Mouse (Mus musculus): ENCODE results near the gene Sympk.

DNA sequence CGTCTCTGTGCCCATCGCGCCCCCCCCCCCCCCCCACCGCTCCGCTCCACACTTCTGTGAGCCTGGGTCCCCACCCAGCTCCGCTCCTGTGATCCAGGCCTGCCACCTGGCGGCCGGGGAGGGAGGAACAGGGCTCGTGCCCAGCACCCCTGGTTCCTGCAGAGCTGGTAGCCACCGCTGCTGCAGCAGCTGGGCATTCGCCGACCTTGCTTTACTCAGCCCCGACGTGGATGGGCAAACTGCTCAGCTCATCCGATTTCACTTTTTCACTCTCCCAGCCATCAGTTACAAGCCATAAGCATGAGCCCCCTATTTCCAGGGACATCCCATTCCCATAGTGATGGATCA is 69.0 kb downstream of the Sympk start:
- TF ChIP-seq CTCF (conservative IDR thresholded peaks at IDR 0.05 in 1 of 2, IDR thresholded peaks at IDR 0.05 in 1 of 2; ENCODE audit: low read depth in 2 of 2, low read length in 2 of 2) (peak in 1 of 2 experiments; percentile 96; a peak in 2 of 4 replicates), NRF1 (IDR thresholded peaks at IDR 0.05; ENCODE audit: low read depth, low read length) (no peak), CHD2 (IDR thresholded peaks at IDR 0.05; ENCODE audit: low read length) (no peak), MAZ (IDR thresholded peaks at IDR 0.05; ENCODE audit: low read depth, low read length) (peak; percentile 73), ZC3H11A (IDR thresholded peaks at IDR 0.05; ENCODE audit: low read depth, low read length) (peak; percentile 47), ETS1 (conservative IDR thresholded peaks at IDR 0.05; ENCODE audit: low read depth, low read length) (no peak), KAT2A (IDR thresholded peaks at IDR 0.05; ENCODE audit: insufficient replicate concordance, low read length) (no peak)

Measured in CH12.LX (cell line).